Mouse (Mus musculus): Measurements from ENCODE around the gene Slc6a9.

Slc6a9 gene

DNA sequence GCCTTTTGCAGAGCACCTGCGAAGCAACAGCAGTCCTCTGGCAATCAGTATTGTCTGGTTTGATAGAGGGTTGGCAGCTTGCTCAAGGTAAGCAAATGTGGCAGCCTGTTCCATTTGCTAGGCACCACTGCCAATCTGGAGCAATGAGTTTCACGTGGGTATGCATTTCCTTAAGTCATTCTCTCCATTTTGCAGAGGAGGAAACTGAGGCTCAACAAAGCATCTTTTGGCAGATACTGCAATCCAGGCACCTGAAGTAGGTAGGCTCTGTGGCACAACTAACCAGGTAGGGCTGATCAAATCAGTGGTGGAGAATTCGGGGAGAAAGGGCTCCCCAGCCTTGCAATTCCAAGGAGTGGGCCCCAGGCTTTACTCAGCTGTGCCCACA lies at the start of gene Slc6a9:
Gene Slc6a9 (plus strand): TSS at position 50 of the 388 bp plus-strand sequence.
- no peak for DNase-seq (ENCODE audit: low spot score)

DNA sequence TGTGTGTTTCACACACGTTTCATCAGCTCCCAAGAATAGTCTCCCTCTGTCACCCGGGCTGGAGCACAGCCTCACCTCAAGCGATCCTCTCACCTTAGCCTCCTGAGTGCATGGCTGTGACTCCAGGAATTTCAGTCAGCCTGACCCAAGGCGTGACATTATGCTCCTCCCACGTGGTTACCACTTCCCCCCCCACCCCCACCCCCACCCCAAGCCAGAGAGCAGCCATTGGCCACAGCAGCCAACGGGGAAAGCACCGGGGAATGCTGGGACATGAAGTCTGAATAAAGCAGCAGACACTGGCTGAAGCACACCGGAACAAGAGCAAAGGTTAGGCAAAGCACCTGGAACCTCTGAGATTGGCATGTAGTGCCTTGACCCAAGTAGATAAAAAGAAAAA lies 47.3 kb upstream of the Slc6a9 start:
- no peak for DNase-seq (ENCODE audit: low spot score)

DNA sequence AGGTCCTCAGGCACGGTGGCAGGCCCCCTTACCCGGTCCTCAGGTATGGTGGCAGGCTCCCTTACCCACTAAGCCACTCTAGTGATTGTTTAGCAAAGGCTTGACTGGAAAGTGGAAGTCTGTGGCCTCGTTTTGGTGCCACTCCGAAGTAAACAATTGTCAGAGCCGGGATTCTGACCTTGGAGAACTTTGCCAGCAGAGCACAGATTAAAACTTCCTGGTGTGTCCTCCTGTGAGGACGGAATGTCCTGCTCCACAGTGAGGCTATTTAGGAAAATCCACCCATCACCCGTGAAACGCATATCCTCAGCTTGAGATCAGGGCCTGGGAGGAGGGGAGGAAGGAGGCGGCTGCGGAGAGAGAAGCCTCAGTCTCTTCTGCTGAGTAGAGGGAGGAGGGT lies 46.0 kb upstream of the Slc6a9 start:
- DNase-seq (ENCODE audit: low spot score) = no peak

DNA sequence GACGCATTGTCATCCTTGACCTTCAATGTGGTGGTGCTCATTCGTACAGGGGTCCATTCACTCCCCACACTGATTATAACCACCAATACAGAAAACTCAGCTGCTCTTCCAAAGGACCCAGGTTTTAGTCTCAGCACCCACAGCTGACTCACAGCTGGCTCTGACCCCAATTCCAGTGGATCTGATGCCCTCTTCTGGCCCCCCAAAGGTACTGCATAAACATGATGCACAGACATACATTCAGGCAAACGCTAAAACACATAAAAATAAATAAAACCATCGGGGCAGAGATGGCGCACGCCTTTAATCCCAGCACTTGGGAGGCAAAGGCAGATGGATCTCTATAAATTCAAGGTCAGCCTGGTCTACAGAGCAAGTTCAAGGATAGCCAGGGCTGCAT lies 34.4 kb upstream of the Slc6a9 start:
- no peak for DNase-seq (ENCODE audit: low spot score)

DNA sequence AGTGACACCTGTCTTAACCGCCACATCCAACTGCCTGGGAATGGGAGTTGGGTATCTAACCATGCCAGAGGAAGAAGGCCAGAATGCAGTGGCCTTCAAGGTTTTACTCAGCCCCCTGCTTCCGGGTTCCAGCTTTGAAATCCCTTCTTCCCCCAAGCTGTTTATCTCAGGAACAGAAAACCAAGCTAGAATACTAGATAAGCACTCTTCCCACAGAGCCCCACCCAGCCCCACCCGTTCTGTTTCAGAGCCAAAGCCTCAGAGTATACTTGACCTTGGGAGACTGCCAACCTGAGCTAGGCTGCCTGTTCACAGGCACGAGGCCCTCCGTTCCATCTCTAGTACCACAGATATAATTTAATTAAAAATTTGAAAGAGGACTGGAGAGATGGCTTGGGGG lies 27.3 kb upstream of the Slc6a9 start:
- no peak for DNase-seq (ENCODE audit: low spot score)

DNA sequence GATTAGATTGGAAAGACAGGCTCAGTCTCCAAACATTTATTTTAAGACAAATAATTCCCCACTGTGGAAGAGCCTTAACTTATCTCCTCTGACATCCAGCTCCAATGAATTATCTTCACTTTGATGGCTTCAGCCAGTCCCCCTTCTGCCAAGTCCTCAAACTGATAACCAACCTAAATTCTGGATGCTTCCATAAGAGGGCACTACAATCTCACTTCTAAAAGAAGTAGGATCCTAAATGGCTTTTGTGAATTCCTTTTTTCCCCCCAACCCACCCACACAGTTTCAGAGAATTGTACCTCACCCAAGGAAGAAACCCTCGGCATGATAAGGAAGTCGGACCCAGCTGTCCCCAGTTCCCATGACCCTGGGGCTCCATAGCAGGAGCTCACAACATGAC lies 23.4 kb upstream of the Slc6a9 start:
- no peak for DNase-seq (ENCODE audit: low spot score)

DNA sequence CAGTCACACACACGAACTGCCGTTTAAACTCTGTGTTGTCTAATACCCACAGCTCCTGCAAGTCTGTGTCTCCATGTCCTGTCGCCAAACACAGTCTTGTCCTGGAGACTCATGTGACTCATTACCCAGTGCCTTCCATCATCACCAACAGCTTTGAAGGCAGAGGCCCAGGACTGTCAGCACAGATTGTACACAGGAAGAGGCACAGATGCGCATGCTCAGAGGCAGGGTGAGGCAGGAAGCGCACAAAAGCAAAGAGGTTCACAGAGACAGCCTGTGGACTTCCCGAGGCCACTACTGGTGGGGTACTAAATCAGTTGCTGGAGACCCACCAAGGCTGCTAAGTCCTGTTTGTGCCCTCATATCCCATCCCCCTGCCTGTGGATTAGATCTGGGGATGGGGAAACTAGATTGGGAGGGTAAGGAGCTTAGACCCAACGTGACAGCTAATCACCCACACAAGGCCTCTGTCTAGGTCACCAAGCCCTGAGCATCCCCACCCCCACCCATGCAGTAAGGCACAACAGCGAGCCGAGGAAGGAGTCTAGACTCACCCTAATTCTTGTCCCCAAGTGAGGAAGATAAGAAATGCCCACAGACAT lies 20.6 kb upstream of the Slc6a9 start:
- no peak for DNase-seq (ENCODE audit: low spot score)

DNA sequence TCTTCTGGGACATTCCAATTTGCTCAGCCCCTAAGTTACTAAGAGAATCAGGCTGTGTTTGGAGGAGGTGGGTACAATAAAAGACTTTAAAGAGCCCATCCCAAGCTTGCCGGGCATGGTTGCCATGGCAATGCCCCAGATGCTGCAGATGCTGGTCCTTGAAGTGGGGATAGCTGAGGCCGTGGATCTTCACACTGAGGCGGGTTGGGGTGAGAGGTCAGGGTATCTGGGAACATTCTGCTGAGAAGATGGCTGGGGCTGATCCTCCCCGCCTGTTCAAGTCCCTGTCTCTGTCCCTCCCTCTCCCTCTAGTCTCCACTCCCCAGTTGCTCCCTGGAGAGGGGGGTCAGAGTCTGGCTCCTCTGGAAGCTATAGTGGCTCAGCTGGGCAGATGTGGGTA lies 20.0 kb upstream of the Slc6a9 start:
- no peak for DNase-seq (ENCODE audit: low spot score)

DNA sequence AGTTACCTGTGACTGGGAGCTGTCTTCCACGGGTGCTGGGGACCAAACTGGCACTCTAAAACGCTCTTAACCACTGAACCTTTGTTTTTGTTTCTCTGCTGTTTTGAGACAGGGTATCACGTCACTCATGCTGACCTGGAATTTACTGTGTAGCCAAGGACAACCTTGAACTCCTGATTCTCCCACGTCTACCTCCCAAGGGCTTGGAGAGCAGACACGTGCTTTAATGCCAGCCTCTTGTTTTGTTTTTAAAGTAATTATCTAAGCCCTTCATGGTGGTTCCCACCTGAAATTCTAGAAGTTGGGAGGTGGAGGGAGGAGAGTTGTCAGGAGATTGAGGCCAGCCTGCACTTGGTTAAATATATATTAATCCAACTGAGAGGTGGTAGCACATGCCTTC lies 17.5 kb upstream of the Slc6a9 start:
- DNase-seq (ENCODE audit: low spot score) = no peak

DNA sequence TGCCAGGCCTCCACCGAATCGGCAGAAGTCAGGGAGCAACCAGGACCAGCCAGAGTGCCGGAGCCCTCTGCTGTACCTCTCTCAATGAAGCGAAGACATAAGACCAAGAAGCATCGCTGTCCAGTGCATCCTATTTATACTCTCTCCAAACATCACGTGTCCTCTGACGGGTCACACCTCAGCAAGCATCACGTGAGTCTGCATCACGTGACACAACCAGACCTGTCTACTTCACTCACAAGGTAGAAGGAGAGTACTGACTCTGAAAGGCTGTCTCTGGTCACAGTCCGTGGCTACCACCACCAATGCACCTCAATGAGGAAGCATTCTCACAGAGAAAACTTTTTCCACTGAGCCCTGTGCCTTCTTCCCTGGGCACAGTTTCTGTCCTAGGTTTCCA lies 16.3 kb upstream of the Slc6a9 start:
- DNase-seq (ENCODE audit: low spot score) = no peak

DNA sequence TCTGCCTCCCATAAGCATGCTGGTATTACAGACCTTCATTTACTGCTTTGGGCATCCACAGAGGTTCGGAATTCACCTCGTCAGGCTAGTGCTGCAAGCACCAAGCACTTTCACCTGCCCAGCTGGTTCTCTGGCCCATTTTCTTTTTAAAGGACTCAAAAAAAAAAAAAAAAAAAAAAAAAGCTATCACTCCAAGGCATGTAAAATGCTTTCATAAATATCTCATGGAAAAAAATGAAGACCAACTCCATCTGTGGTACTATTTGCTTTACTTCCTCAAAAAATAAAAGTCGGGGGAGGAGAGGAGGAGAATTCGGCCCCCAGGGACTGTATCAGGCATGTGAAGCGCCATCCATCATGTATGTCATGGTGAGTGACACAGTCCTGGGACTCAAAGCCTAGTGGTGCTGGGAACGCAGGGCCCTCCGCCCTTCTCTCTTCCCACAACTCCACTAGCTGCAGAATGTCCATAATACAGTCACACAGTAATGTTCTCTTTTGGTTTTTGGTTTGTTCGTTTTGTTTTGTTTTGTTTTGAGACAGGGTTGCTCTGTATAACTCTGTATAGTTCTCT lies 5.6 kb upstream of the Slc6a9 start:
- no peak for DNase-seq (ENCODE audit: low spot score)

DNA sequence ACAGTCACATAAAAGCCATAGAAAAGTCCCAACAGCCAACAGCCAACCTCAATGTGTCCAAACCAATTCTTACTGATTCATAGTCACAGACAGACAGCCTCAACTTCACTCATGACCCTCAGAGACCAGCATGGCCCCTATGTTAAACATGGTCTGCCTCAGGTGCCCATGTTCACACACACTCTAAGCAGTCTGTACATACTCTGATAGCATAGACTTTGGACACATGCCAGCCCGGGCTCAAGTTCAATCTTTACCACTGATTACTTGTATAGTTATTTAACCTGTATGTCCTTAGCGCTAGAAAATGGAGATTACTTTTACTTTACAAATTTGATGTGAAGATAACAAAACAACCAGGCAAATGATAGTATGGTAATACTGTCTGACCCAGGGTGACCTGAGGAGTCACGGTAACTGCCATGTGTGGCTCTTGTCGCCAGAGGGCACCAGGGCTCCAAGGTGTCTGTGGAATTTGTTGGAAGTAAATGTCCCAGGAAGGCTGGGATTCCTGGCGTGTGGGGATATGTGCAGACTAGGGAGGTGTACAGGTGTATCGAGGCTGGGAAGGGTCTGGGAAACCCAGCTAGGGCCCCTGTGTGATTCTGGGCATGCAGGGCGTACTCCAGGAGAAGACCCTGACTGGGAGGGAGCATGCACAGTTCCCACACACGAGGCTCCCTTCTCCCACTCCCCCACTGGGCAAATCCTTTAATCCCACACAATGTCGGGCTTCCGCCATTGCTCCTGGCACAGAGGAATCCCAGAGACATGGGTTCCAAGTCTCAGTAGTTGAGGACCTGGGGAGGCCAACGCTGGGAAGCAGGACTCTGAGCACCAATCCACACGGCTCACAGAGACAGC lies 4.8 kb upstream of the Slc6a9 start:
- DNase-seq (ENCODE audit: low spot score) = peak; percentile 71

DNA sequence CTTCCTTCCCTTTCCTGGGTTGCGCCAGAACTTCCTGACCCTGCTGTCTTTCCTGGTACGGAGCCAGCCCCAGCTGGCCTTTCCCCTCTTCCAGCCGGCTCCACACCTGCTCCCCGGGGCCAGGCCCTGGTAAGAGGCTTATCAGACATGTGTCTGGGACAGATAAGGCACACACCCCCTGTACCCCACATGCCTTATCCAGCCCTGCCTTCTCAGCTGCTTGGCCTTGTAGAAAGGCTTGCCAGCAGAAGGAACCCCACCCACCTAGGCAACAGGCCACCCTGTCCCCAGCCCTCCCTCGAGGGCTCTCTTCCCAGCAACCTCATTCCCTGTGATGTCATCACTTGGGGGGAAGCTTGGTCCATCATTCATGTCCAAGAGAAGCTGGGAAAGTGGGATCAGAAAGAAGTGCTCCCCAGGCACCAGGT lies 4.2 kb upstream of the Slc6a9 start:
- DNase-seq (ENCODE audit: low spot score) = no peak

DNA sequence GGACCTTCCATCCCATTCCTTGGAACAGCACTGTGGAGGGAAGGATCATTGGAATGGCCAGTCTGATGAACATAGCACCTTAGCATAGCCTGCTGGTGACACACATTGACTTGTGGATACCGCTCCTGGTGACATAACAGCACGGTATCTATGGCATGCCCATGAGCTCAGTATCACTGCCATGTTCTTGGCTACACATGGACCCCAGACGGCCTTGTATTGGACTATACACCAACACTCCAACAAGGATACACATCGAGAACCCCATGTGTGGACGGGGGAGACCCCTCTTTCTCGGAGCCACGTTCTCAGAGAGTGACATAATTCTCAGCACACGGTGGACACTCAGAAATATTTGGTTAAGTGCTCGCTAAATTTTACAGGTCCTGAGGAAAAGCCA lies 3.5 kb upstream of the Slc6a9 start:
- DNase-seq (ENCODE audit: low spot score) = no peak

DNA sequence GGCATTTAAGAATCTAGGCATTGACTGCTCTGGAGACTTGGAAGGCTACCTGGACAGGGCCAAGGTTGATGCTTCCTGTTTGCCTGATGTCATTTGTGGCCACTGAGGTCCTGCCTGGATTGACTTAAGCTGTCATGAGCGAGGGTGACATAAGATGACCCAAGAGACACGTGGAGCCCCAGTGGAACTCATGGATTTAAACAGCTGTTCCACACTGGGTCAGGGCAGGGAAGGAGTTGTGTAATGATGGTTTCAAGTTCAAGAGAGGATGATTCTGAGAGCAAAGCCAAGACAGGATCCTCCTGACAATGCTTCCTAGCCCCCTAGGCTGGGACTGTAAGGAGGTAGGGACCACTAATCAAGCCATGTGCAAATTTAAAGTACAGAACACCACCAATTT lies 2.8 kb upstream of the Slc6a9 start:
- DNase-seq (ENCODE audit: low spot score) = no peak

DNA sequence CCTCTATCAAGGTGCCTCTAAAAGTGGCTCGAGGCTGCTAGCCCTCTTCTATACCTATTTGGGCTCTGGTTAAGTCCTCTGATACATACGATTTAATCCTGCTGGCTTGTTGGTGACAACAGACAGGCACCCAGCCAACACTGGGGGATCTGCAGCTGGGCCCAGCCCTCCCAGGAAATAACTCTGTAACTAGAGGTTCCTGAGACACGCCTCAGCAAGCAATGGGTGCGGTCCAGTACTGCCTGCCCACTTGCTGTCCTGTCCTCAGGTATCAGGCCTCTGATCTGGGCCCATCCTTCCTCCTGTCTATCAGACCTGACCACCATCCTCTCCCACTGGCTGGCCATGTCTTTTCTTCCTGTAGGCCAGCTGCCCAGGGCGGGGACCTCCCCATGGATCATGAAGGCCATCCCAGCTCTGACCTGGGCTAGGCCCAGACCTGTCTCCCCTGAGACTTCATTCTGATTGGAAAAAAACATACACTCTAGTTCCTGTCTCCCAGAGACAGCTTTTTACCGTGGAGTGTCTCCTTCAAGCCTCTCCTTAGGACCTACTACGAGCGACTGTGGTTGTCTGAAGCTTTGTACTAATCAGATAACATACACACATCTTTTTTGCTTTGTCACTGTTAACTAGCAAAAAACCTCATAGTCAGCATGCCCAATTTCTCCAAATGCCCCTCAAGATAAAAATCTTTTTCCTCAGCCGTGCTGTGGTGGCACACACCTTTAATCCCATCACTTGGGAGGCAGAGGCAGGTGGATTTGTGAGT lies 2.2 kb upstream of the Slc6a9 start:
- DNase-seq (ENCODE audit: low spot score) = no peak

DNA sequence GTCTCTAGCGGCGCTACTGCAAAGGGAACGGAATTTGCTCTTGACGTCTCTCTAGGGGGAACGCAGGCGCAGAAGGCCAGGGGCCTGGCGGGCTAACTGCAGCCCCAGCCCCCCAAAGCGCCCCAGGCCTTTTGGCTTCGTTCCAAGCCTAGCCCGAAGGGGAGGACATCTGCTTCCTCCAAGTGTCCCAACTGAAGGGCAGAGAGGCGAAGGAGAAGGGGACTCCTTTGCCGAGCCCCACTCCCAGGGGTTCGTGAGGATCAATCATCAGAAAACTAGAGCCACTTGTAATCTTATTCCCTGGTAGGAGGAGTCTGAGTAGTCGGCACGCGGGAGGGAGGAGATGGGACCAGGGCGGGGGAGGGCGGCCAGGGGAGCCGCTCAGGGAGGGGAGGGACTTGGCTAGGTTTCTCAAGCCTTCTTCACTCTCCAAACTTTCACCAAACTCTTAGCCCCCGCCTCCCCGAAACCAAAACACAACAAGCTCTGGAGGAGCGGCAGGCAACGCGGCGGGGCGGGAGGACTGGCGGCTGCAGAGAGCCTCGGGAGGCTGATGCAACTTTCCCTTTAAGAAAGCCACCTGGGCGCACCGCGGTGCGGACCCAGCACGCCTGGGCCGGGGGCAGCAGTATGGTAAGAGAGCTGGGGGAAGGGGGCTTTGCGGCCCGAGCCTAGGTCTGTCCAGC lies 682 bp downstream of the Slc6a9 start:
- DNase-seq (ENCODE audit: low spot score) = peak; percentile 47

DNA sequence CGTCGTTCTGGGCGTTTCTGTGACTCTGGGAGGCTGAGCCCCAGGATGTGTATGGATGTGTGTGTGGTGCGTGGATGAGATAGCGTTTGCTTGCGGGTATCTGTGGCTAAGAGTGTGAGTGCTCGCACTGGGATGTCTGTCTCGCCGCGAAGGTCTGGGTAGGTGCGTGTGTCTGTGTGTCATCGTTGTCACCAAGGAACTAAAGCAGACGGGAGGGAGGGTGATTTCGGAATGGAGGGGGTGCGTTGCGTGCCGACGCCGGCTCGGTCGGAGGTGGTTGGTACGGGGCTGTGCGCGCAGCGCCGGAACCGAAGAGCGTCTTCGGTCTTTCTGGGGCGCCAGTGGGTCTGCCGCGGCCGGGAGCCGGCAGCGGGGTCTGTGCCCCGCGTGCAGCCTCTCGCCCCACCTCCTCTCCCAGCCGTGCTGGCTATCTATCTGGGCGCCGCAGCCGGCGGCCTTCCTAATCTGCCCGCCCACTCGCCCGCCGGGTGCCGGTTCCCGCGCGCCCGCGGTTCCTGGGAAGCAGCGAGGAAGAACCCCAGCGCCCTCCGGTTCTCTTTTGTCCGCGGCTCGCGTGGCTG lies 1.3 kb downstream of the Slc6a9 start:
- DNase-seq (ENCODE audit: low spot score) = peak; percentile 65

DNA sequence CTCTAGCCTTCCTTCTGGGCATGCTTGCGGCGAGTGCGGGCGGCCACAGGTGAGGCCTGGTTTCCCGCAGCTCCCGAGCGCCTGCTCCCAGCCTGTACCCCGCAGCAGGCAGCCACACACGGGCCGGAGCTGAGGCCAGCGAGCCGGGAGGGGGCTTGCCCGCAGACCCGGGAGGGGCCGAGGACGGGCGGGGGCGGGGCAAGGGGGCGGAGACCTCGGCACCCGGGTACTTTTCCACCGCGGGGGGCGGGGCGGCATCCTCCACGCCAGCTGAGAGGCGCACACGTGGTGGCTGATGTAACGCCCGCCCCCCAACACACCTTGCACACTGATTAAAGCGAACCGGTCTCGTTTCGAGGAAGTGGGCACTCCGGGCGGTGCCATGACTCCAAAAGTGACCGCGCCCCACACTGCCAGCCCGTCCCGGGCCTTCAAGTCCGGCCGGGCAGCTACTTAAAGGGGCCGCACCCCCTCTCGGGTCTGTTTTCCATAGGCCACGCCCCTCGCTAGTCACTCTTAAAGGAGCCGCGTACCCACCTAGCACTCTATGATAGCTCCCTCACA lies 2.0 kb downstream of the Slc6a9 start:
- peak; percentile 89 for DNase-seq (ENCODE audit: low spot score)

DNA sequence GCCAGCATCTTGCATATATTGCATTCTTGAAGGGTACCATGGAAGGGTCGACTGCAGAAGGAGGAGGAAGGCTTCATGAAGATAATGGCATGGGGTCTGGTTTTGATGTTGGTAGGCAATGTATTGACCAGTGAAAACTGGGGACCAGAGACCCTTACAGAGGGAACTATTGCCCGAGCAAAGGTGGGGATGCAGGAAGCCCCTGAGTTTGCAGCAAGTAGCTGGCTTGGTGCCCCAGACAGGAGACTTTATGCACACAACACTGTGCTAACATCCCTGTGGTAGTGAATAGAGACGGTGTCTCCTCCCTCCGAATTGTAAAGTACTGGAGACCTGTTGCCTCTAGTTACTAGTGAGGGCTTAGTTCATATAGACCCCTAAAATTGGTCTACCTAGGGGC lies 3.0 kb downstream of the Slc6a9 start:
- DNase-seq (ENCODE audit: low spot score) = no peak

DNA sequence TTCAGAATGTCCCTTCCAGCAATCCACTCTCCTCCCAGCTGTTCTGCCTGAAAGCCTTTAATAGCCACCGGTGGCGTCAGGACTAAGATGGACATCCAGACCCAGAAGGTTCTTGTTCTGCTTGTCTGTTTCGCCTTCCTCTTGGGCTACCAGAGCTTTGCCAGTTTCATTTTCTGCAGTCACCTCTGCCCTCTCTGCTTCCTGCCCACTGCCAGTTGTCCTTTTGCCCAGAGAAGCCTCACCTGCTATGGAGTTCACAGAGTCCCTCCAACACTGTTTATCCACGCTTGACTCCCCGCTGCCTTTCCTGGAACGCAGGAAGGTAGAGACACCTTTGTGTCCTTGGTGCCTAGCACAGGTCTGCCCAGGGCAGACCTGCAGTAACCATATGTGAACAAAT lies 5.1 kb downstream of the Slc6a9 start:
- no peak for DNase-seq (ENCODE audit: low spot score)
